Mouse (Mus musculus): ENCODE measurements around the gene Psmd13. TPM values are rescaled to one million over a fixed set of nuclear protein-coding genes. Genes with fewer than 3 reads are reported as not detected.

The Psmd13 gene
- polyA plus RNA-seq, 1 experiment from 2014 or later: 133 TPM

GRCm38 (mm10) chr7:140946980-140947379, 65.2 kb downstream of the Psmd13 start:
- H3K9ac ChIP-seq: no peak overlapping the region
- ATAC-seq (ENCODE audit: insufficient read depth): peak; percentile 27; the same call in 1 of the 2 replicates
- no peaks in the 10 kb centered on the region for H3K27me3 ChIP-seq
- no peak overlapping the region for H3K4me2 ChIP-seq
- WGBS (ENCODE audit: insufficient replicate concordance): 19% methylated on average over 7 of the region's 7 CpGs
- H3K27ac ChIP-seq (replicated peaks): 0 out of 2 replicates have a peak overlapping the region, but pooled peaks have one; percentile 2
- H3K4me1 ChIP-seq (replicated peaks): peaks cover 59% of the 10 kb centered on the region
- no peaks in the 10 kb centered on the region for H3K9me3 ChIP-seq (replicated peaks)
- peaks cover 37% of the 10 kb centered on the region; the same call in 1 of the 2 replicates for H3K36me3 ChIP-seq (replicated peaks)
- no peak overlapping the region for H3K4me3 ChIP-seq (replicated peaks)

- ATAC-seq (ENCODE audit: insufficient read depth): peak; percentile 22; the same call in 1 of the 2 replicates
- Histone ChIP-seq H3K4me3 (replicated peaks) (no peak overlapping the region), H3K9ac (no peak overlapping the region), H3K36me3 (replicated peaks) (peaks cover 40% of the 10 kb centered on the region; the same call in 1 of the 2 replicates), H3K27ac (replicated peaks) (no peak overlapping the region), H3K4me1 (replicated peaks) (peaks cover 57% of the 10 kb centered on the region), H3K27me3 (no peaks in the 10 kb centered on the region), H3K9me3 (replicated peaks) (no peaks in the 10 kb centered on the region), H3K4me2 (no peak overlapping the region)
- 30% methylated on average over 8 of the region's 8 CpGs for WGBS (ENCODE audit: insufficient replicate concordance)
Measured at GRCm38 (mm10) chr7:140948161-140948560, 66.4 kb downstream of the Psmd13 start.

Other genes starting within 250 kb of the Psmd13 start
- not detected in 2 replicates for gene Olfr53, start 235.5 kb upstream of the Psmd13 start, polyA plus RNA-seq (2015; fragmentation: Nextera tagmentation; extraction: Ambion mirVana)
- not detected in 2 replicates for gene Olfr539, start 222.0 kb upstream of the Psmd13 start, polyA plus RNA-seq (2015; fragmentation: Nextera tagmentation; extraction: Ambion mirVana)
- gene Olfr45, start 200.0 kb upstream of the Psmd13 start, polyA plus RNA-seq (2015; fragmentation: Nextera tagmentation; extraction: Ambion mirVana): not detected in 2 replicates
- not detected in 2 replicates for gene Olfr541, start 184.7 kb upstream of the Psmd13 start, polyA plus RNA-seq (2015; fragmentation: Nextera tagmentation; extraction: Ambion mirVana)
- 0.46 and 0.75 TPM in 2 replicates for gene Cyp2e1, start 118.2 kb upstream of the Psmd13 start, polyA plus RNA-seq (2015; fragmentation: Nextera tagmentation; extraction: Ambion mirVana)
- 0.06 and 0.13 TPM in 2 replicates for gene Syce1, start 94.1 kb upstream of the Psmd13 start, polyA plus RNA-seq (2015; fragmentation: Nextera tagmentation; extraction: Ambion mirVana)
- 0.18 and 0.20 TPM in 2 replicates for gene Zfp941, start 59.8 kb upstream of the Psmd13 start, polyA plus RNA-seq (2015; fragmentation: Nextera tagmentation; extraction: Ambion mirVana)
- gene Urah, start 47.0 kb upstream of the Psmd13 start, polyA plus RNA-seq (2015; fragmentation: Nextera tagmentation; extraction: Ambion mirVana): 24.7 and 26.8 TPM in 2 replicates
- not detected in 2 replicates for gene Scgb1c1, start 36.4 kb upstream of the Psmd13 start, polyA plus RNA-seq (2015; fragmentation: Nextera tagmentation; extraction: Ambion mirVana)
- gene Odf3, start 34.2 kb upstream of the Psmd13 start, polyA plus RNA-seq (2015; fragmentation: Nextera tagmentation; extraction: Ambion mirVana): not detected in 2 replicates
- not detected in 2 replicates for gene Gm45785, start 25.6 kb upstream of the Psmd13 start, polyA plus RNA-seq (2015; fragmentation: Nextera tagmentation; extraction: Ambion mirVana)
- 20.9 and 23.3 TPM in 2 replicates for gene Ric8a, start 25.0 kb upstream of the Psmd13 start, polyA plus RNA-seq (2015; fragmentation: Nextera tagmentation; extraction: Ambion mirVana)
- gene Bet1l, start 24.4 kb upstream of the Psmd13 start, polyA plus RNA-seq (2015; fragmentation: Nextera tagmentation; extraction: Ambion mirVana): 18.7 and 20.3 TPM in 2 replicates
- gene Sirt3, start 341 bp downstream of the Psmd13 start, polyA plus RNA-seq (2015; fragmentation: Nextera tagmentation; extraction: Ambion mirVana): 20.0 and 21.5 TPM in 2 replicates
- gene Cox8b, start 18.5 kb downstream of the Psmd13 start, polyA plus RNA-seq (2015; fragmentation: Nextera tagmentation; extraction: Ambion mirVana): 2.5 and 3.6 TPM in 2 replicates
- gene Nlrp6, start 38.9 kb downstream of the Psmd13 start, polyA plus RNA-seq (2015; fragmentation: Nextera tagmentation; extraction: Ambion mirVana): 4.8 and 7.0 TPM in 2 replicates
- gene Pgghg, start 59.4 kb downstream of the Psmd13 start, polyA plus RNA-seq (2015; fragmentation: Nextera tagmentation; extraction: Ambion mirVana): 6.0 and 6.6 TPM in 2 replicates
- 0.39 and 0.68 TPM in 2 replicates for gene Ifitm5, start 68.3 kb downstream of the Psmd13 start, polyA plus RNA-seq (2015; fragmentation: Nextera tagmentation; extraction: Ambion mirVana)
- gene Gm45717, start 74.0 kb downstream of the Psmd13 start, polyA plus RNA-seq (2015; fragmentation: Nextera tagmentation; extraction: Ambion mirVana): not detected in 2 replicates
- gene Ifitm2, start 74.0 kb downstream of the Psmd13 start, polyA plus RNA-seq (2015; fragmentation: Nextera tagmentation; extraction: Ambion mirVana): 384 and 401 TPM in 2 replicates
- 21.3 TPM in 2 replicates for gene Ifitm1, start 85.3 kb downstream of the Psmd13 start, polyA plus RNA-seq (2015; fragmentation: Nextera tagmentation; extraction: Ambion mirVana)
- 84.9 and 98.1 TPM in 2 replicates for gene Ifitm3, start 128.8 kb downstream of the Psmd13 start, polyA plus RNA-seq (2015; fragmentation: Nextera tagmentation; extraction: Ambion mirVana)
- 23.2 and 25.7 TPM in 2 replicates for gene Ifitm6, start 136.0 kb downstream of the Psmd13 start, polyA plus RNA-seq (2015; fragmentation: Nextera tagmentation; extraction: Ambion mirVana)
- gene Gm17387, start 147.2 kb downstream of the Psmd13 start, polyA plus RNA-seq (2015; fragmentation: Nextera tagmentation; extraction: Ambion mirVana): not detected in 2 replicates
- 0.45 and 0.46 TPM in 2 replicates for gene B4galnt4, start 179.1 kb downstream of the Psmd13 start, polyA plus RNA-seq (2015; fragmentation: Nextera tagmentation; extraction: Ambion mirVana)
- gene Pkp3, start 196.2 kb downstream of the Psmd13 start, polyA plus RNA-seq (2015; fragmentation: Nextera tagmentation; extraction: Ambion mirVana): 0.54 and 0.84 TPM in 2 replicates
- gene Sigirr, start 218.6 kb downstream of the Psmd13 start, polyA plus RNA-seq (2015; fragmentation: Nextera tagmentation; extraction: Ambion mirVana): 22.1 and 28.1 TPM in 2 replicates
- gene Ano9, start 235.8 kb downstream of the Psmd13 start, polyA plus RNA-seq (2015; fragmentation: Nextera tagmentation; extraction: Ambion mirVana): 0.99 and 1.5 TPM in 2 replicates
- gene Ptdss2, start 240.4 kb downstream of the Psmd13 start, polyA plus RNA-seq (2015; fragmentation: Nextera tagmentation; extraction: Ambion mirVana): 138 and 140 TPM in 2 replicates